Mouse (Mus musculus) lung, postnatal 0 days (tissue): ENCODE measurements at regions not wholly inside any gene's neighbourhood (a gene's known extent, or its start where the extent isn't known, plus 50 kb on each side); places are given as distances from the start of the nearest gene placed in this dataset.

Source experiments
- ATAC-seq: fragments of 200-750 bp; cut with Nextera tagmentation; 2 replicates; pipeline ENCODE4 v1.8.0; 2017; ENCODE audit warnings: moderate library complexity
- DNase-seq: peaks from one replicate; pipeline ENCODE4 v3.0.0-alpha.2; 2016; ENCODE audit warnings: low spot score
- H3K27ac ChIP-seq: fragments of 300-500 bp; sonication (generic); 2 replicates; pipeline ENCODE4 v1.5.1; 2014; ENCODE audit warnings: antibody characterized with exemption, mild to moderate bottlenecking, low read length, mixed read lengths
- H3K27me3 ChIP-seq: fragments of 300-500 bp; sonication (generic); replicated peaks from 2 replicates; pipeline ENCODE4 v1.6.1; 2014; ENCODE audit warnings: low read length, mixed read lengths; ENCODE audit not compliant: insufficient read depth
- H3K36me3 ChIP-seq: fragments of 300-500 bp; sonication (generic); 2 replicates; pipeline ENCODE4 v1.6.1; 2014; ENCODE audit warnings: low read length, mixed read lengths; ENCODE audit not compliant: insufficient read depth
- H3K4me1 ChIP-seq: fragments of 300-500 bp; sonication (generic); 2 replicates; pipeline ENCODE4 v1.6.1; 2014; ENCODE audit warnings: antibody characterized with exemption, low read depth, low read length, mixed read lengths; ENCODE audit not compliant: insufficient read depth
- H3K4me2 ChIP-seq: fragments of 300-500 bp; sonication (generic); replicated peaks from 2 replicates; pipeline ENCODE4 v1.6.1; 2014; ENCODE audit warnings: low read depth, mild to moderate bottlenecking, low read length, moderate library complexity, mixed read lengths
- H3K4me3 ChIP-seq: fragments of 300-500 bp; sonication (generic); 2 replicates; pipeline ENCODE4 v1.5.1; 2014; ENCODE audit warnings: low read depth, low read length
- H3K9ac ChIP-seq: fragments of 300-500 bp; sonication (generic); replicated peaks from 2 replicates; pipeline ENCODE4 v1.6.1; 2014; ENCODE audit warnings: low read depth, mild to moderate bottlenecking
- H3K9me3 ChIP-seq: fragments of 300-500 bp; sonication (generic); 2 replicates; pipeline ENCODE4 v1.6.1; 2016; ENCODE audit warnings: low read length, mixed read lengths
- CTCF ChIP-seq: IDR thresholded peaks from 2 replicates; pipeline ENCODE4 v1.5.1; 2016; ENCODE audit warnings: antibody characterized with exemption, mild to moderate bottlenecking
- EP300 ChIP-seq: IDR thresholded peaks from 2 replicates; pipeline ENCODE4 v1.6.1; 2016; ENCODE audit warnings: antibody characterized with exemption, mild to moderate bottlenecking, control low read depth
- WGBS: fragments of 180-500 bp; shearing (Covaris S2); extraction: QIAGEN DNeasy Blood & Tissue Kit; methylation state at CpG from one replicate; pipeline ENCODE4 v1.1.7; 2014; 5-methylcytosine and 5-hydroxymethylcytosine counted together

DNA sequence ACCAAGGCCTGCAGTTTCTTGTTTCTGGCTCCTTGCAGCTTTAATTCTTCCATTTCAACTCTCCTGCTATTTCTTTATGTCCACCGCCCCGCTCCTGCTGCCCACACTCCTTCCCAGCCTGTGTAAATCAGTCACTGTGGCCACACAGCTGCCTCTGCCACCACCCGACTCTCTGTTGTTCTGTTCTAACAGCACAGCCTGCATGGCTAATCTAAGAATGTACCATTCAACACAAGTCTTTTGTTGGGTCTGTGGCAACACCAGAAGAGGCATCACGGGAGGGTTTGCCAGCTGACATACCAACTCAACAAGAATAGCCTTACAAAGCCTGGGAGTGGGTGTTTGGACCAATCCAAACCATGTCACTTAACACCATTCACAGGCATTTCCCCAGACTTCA is 264.9 kb upstream of the Pum3 start:
- 85% methylated on average over 4 of the region's 4 CpGs for WGBS
- Histone ChIP-seq H3K4me3 (no peak overlapping the region), H3K9ac (no peak overlapping the region), H3K36me3 (no peaks in the 10 kb centered on the region), H3K4me1 (no peaks in the 10 kb centered on the region), H3K27me3 (no peaks in the 10 kb centered on the region), H3K9me3 (no peaks in the 10 kb centered on the region), H3K27ac (no peak overlapping the region), H3K4me2 (no peak overlapping the region)
- DNase-seq = no peak
- no peak for TF ChIP-seq EP300
- no peak for TF ChIP-seq CTCF
- no peak for ATAC-seq

- Histone ChIP-seq H3K4me3 (no peak overlapping the region), H3K36me3 (no peaks in the 10 kb centered on the region), H3K27me3 (no peaks in the 10 kb centered on the region), H3K27ac (no peak overlapping the region), H3K9me3 (no peaks in the 10 kb centered on the region), H3K4me2 (no peak overlapping the region), H3K4me1 (no peaks in the 10 kb centered on the region), H3K9ac (no peak overlapping the region)
- TF ChIP-seq EP300 = no peak
- peak; percentile 22; the same call in 1 of the 2 replicates for TF ChIP-seq CTCF
- 72% methylated on average over 7 of the region's 7 CpGs for WGBS
- no peak for DNase-seq
- no peak for ATAC-seq
Observed at GRCm38 (mm10) chr19:27693706-27694105, 264.1 kb upstream of the Pum3 start.

DNA sequence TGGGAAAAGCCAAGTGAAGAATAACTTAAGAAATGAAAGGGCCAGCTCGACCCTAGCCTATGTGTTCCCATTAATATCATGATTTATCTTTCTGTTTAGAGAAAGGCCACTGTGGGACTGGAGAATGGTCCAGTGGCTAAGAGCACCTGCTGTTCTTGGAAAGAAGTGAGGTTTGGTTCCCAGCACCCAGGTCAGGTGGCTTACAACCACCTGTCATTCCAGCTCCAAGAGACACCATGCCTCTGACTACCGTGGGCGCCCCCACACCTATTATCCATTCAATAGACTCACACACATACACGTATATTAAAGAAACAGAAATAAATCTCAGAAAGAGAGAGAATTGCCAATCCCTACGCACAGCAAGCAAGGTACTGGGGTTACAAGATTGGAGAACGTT is 263.3 kb upstream of the Pum3 start:
- Histone ChIP-seq H3K4me1 (no peaks in the 10 kb centered on the region), H3K4me2 (no peak overlapping the region), H3K27me3 (no peaks in the 10 kb centered on the region), H3K36me3 (no peaks in the 10 kb centered on the region), H3K9me3 (no peaks in the 10 kb centered on the region), H3K4me3 (no peak overlapping the region), H3K27ac (no peak overlapping the region), H3K9ac (no peak overlapping the region)
- no peak for TF ChIP-seq CTCF
- TF ChIP-seq EP300 = no peak
- no peak for DNase-seq
- ATAC-seq = no peak
- 90% methylated on average over 6 of the region's 6 CpGs for WGBS

- no peak for TF ChIP-seq EP300
- peak; percentile 42 for TF ChIP-seq CTCF
- no peak for ATAC-seq
- no peak overlapping the region for H3K27ac ChIP-seq
Observed at GRCm38 (mm10) chr19:27683426-27683825, 253.8 kb upstream of the Pum3 start.

GRCm38 (mm10) chr19:27679427-27679826 is 249.8 kb upstream of the Pum3 start:
- no peak overlapping the region for H3K4me3 ChIP-seq
- TF ChIP-seq EP300 (no peak), CTCF (no peak)
- ATAC-seq (no peak), DNase-seq (no peak)
- no peak overlapping the region for H3K27ac ChIP-seq
- no peaks in the 10 kb centered on the region for H3K36me3 ChIP-seq
- WGBS = 79% methylated on average over 7 of the region's 7 CpGs
- H3K4me2 ChIP-seq = no peak overlapping the region
- H3K9me3 ChIP-seq = no peaks in the 10 kb centered on the region
- no peaks in the 10 kb centered on the region for H3K4me1 ChIP-seq
- H3K9ac ChIP-seq = no peak overlapping the region
- H3K27me3 ChIP-seq = no peaks in the 10 kb centered on the region

More at GRCm38 (mm10) chr19:27683426-27683825, 253.8 kb upstream of the Pum3 start:
- WGBS = 34% methylated on average over 2 of the region's 2 CpGs
- Histone ChIP-seq H3K9ac (no peak overlapping the region), H3K4me1 (no peaks in the 10 kb centered on the region), H3K9me3 (no peaks in the 10 kb centered on the region), H3K4me2 (no peak overlapping the region), H3K36me3 (no peaks in the 10 kb centered on the region), H3K27me3 (no peaks in the 10 kb centered on the region), H3K4me3 (no peak overlapping the region)
- no peak for DNase-seq

DNA sequence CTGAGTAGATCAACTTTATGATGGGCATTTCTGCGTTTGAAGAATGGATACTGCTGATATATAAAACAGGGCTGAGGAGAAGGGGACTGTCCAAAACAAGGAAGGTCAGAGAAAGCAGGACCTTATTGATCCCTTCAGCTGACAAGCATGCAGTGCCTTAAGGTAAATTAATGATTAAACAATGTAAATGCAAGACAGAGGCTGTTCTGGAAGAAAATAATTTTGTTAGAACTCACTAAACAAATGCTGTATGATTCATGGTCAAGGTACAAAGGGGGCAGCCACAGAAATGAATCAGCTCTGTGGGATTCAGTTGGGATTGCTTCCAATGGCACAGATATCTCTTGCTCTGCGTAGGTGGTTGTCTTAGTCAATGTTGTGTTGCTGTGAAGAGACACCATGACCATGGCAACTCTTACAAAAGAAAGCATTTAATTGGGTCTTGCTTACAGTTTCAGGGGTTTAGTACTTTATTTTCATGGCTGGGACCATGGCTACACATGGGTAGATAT is 243.1 kb upstream of the Pum3 start:
- Histone ChIP-seq H3K9ac (no peak overlapping the region), H3K9me3 (no peaks in the 10 kb centered on the region), H3K4me1 (no peaks in the 10 kb centered on the region), H3K4me2 (no peak overlapping the region), H3K27ac (no peak overlapping the region), H3K36me3 (no peaks in the 10 kb centered on the region), H3K4me3 (no peak overlapping the region), H3K27me3 (no peaks in the 10 kb centered on the region)
- no peak for ATAC-seq
- WGBS = 71% methylated on average over 2 of the region's 2 CpGs
- DNase-seq = no peak
- no peak for TF ChIP-seq CTCF
- TF ChIP-seq EP300 = no peak

GRCm38 (mm10) chr19:27663296-27663695 is 233.7 kb upstream of the Pum3 start:
- DNase-seq (peak; percentile 16), ATAC-seq (no peak)
- no peaks in the 10 kb centered on the region for H3K27me3 ChIP-seq
- WGBS = 54% methylated on average over 2 of the region's 2 CpGs
- TF ChIP-seq CTCF (no peak), EP300 (0 out of 2 replicates have a peak, but pooled peaks have one; percentile 11)
- H3K9me3 ChIP-seq = no peaks in the 10 kb centered on the region
- H3K27ac ChIP-seq = no peak overlapping the region
- H3K4me1 ChIP-seq = no peaks in the 10 kb centered on the region
- no peak overlapping the region for H3K9ac ChIP-seq
- no peaks in the 10 kb centered on the region for H3K36me3 ChIP-seq
- no peak overlapping the region for H3K4me3 ChIP-seq
- no peak overlapping the region for H3K4me2 ChIP-seq
